Mouse (Mus musculus) right cerebral cortex, postnatal 4 days (tissue): ENCODE results near the gene Fignl1.
A peak's percentile ranks its signal among the peaks of the same experiment; 100 is the strongest.

Experiments
- DNase-seq: peaks from one replicate; pipeline ENCODE4 v3.0.0-alpha.2; 2022

Gene Fignl1

DNA sequence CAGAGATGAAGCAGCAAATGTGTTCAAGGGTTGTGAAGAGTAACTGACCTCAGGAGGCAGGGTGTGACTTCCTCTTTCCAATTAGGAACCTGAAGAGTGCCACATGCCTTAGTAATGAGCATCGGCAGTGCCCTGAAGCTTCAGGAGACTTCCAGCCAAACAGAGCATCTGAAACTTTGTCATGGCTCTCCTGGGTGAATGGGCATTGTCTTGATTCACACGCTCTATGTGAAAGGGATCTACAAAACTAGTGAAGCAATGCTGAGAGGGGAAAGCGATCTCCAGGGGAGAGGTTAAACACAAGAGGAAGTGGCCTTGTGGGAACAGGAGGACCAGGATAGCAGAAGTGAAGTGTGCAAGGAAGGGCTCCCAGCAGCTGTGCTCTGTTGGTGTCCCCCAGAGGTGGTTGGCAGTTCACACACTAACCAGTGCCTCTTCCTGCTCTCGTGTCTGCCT lies 45.5 kb downstream of the Fignl1 start:
- DNase-seq = no peak

DNA sequence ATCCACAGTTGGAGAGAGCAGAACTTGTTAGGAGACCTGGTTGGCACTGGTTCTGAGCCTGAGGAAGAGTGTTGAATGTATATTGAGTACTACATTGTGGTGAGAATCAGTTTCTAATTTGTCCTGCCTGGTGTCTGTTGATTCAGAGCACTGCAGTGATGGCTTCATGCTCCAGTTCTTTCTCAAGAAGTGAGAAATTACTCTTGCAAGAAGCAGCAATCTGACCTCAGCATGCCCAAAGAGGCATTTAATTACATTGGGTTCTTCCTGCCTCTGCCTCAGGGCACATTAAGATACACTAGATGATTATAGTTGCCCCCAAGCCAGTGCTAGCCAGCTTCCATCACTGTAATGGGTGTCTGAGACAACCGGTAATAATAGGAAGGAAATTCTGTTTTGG lies 49.9 kb downstream of the Fignl1 start:
- no peak for DNase-seq

GRCm38 (mm10) chr11:11758121-11758520 lies 50.6 kb downstream of the Fignl1 start:
- no peak for DNase-seq

- no peak for DNase-seq
Observed at GRCm38 (mm10) chr11:11752859-11753258, 55.9 kb downstream of the Fignl1 start.

DNA sequence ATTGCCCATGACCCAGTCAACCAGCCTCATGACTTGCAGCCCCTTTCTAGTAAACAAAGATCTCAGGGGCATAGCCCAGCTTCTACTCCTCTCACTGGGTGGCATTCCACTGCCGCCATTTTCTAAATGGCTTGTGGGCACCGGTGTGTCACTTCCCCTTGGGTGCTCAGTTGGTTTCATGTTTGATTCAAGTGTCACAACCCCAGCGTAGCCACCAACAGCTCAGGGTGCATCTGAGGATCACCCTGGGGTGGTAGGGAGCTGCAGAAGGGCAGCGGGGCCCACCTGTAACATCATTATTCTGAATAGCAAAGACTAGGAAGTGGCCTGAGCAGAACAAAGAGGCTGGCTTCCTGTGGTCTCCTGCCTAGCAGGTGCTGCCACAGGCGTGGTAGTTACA lies 57.7 kb downstream of the Fignl1 start:
- no peak for DNase-seq

DNA sequence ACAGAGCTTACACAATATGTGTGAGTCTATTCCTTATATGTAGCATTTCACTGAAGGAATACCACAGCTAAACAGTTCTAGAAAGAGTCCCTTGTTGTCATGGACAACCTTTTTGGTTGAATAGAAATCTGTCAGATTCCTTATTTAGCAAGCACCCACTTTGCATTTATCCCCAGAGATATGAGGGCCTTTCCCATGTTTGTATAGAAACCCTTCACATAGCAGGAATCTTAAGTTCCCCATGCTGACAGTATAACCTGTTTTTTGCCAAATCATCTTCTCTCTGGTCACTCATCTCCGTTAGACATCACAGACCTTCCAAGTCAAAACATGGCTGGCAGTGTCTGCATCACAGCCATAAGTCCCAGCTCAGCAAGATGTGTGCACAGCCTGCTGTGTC lies 64.5 kb downstream of the Fignl1 start:
- no peak for DNase-seq

GRCm38 (mm10) chr11:11742626-11743025 lies 66.1 kb downstream of the Fignl1 start:
- peak; percentile 18 for DNase-seq

- DNase-seq = no peak
Observed at GRCm38 (mm10) chr11:11741574-11741973, 67.2 kb downstream of the Fignl1 start.

- no peak for DNase-seq
Observed at GRCm38 (mm10) chr11:11740603-11741002, 68.2 kb downstream of the Fignl1 start.

GRCm38 (mm10) chr11:11739054-11739453 lies 69.7 kb downstream of the Fignl1 start:
- no peak for DNase-seq

DNA sequence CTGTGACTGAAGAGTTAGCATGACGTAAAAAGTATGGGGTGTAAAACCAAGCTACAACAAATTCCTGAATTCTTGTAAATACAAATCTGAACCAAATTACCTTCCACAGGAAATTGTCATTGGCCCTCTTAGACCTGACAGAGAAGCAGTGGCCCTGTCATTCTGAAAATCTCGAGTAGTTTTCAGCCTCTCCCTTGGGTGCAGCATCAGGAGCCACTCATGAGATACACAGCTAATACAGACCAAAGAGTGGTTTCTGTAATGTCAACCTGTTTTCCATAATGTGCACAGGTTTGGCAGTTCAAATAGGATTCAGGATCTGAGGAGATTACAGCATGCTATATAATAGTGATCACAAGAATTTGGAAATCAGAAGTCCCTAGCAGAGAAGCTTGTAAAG lies 71.2 kb downstream of the Fignl1 start:
- no peak for DNase-seq
